ENCODE assay signal across 10 mouse cellular contexts in the genomic region with DNA sequence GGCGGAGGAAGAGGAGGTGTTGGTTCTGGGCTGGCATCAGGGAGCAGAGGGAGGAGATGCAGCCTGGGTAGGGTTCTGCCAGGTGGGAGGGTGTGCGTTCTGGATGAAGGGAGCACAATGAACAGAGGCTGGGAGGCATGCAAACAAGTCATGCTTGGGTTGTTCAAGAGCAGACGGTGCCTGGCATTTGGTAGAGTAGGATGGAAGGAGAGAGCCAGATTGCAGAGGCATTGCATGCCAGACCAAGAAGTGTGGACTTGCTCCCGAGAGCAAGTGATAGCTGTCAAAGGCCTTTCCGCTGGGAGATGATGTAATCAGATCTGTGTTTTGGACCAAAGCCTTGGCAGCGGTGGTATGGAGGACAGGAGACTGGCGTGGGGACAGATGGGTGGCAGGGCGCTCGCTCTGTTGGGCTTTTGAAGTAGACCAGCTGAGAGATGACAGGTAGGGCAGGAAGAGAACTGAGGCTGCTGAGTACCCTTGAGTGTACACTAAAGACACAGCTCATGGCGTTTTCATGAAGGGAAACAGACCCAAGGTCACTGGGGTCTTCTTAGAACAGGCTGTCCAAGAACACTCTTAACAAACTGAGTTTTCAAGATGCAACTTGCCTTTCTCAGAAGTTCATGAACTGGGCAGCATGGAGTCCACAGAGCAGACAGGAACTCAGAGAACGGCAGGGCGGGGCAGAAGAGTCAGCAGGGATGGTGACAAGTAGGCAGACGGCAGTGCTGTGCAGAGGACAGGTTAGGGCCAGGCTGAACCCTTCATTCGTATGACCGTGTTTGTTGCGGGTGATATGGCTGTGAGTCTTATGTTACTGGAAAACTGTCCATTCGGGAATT. TPM values are rescaled to one million over a fixed set of nuclear protein-coding genes. Genes with fewer than 3 reads are reported as not detected.
A peak's percentile ranks its signal among the peaks of the same experiment; 100 is the strongest.
DNase-seq lines count a peak whose midpoint lies in the region; ATAC-seq lines count a peak whose summit lies in the region.
"Had no signal": no experiment of that assay in that cellular context is flagged by ENCODE, and none has a peak within 500 bp of the region (broad histone marks: within the 10 kb centered on the region; RNA-seq: fewer than 3 reads in every experiment).

No protein-coding gene starts in this region.

- no peak overlapping the region for H3K4me2 ChIP-seq in forebrain, embryonic 14.5 days (ENCODE audit: low read length)
- H3K4me2 ChIP-seq in forebrain, embryonic 12.5 days, result no peak overlapping the region
- H3K4me2 ChIP-seq in hindbrain, embryonic 15.5 days, result no peak overlapping the region
- no peak overlapping the region for H3K4me2 ChIP-seq in midbrain, embryonic 15.5 days
- H3K4me2 ChIP-seq: embryonic facial prominence, embryonic 12.5 days; liver, embryonic 15.5 days had no signal

- H3K4me3 ChIP-seq in forebrain, embryonic 14.5 days (ENCODE audit: low read depth, low read length), result no peak overlapping the region
- H3K4me3 ChIP-seq in forebrain, embryonic 12.5 days (replicated peaks), result no peak overlapping the region
- no peak overlapping the region for H3K4me3 ChIP-seq in hindbrain, embryonic 15.5 days
- no peak overlapping the region for H3K4me3 ChIP-seq in midbrain, embryonic 15.5 days
- H3K4me3 ChIP-seq: embryonic facial prominence, embryonic 12.5 days; liver, embryonic 15.5 days had no signal

- H3K27ac ChIP-seq in forebrain, embryonic 14.5 days (ENCODE audit: low read depth, low read length), result no peak overlapping the region
- no peak overlapping the region for H3K27ac ChIP-seq in forebrain, embryonic 12.5 days
- H3K27ac ChIP-seq in hindbrain, embryonic 15.5 days (replicated peaks), result no peak overlapping the region
- no peak overlapping the region for H3K27ac ChIP-seq in midbrain, embryonic 15.5 days
- H3K27ac ChIP-seq: embryonic facial prominence, embryonic 12.5 days; liver, embryonic 15.5 days had no signal

- no peak for DNase-seq in forebrain, embryonic 14.5 days (ENCODE audit: low spot score)
- peak; percentile 48 for DNase-seq in 3T3-L1 (ENCODE audit: low read depth, low spot score)
- peak; percentile 79 to 82 for DNase-seq in cerebellum, postnatal 10 days
- DNase-seq in layer of hippocampus, postnatal 14 days (ENCODE audit: low spot score in 2 of 2), result peak; percentile 39 to 56
- no peak for DNase-seq in natural killer cell, adult 2 months (ENCODE audit: low spot score in 2 of 2)

- no peaks in the 10 kb centered on the region for H3K27me3 ChIP-seq in forebrain, embryonic 14.5 days (replicated peaks; ENCODE audit: control insufficient read depth, insufficient read depth, low read length)
- no peaks in the 10 kb centered on the region for H3K27me3 ChIP-seq in forebrain, embryonic 12.5 days
- no peaks in the 10 kb centered on the region for H3K27me3 ChIP-seq in hindbrain, embryonic 15.5 days
- no peaks in the 10 kb centered on the region for H3K27me3 ChIP-seq in midbrain, embryonic 15.5 days (replicated peaks)
- H3K27me3 ChIP-seq: embryonic facial prominence, embryonic 12.5 days; liver, embryonic 15.5 days had no signal

- 78% methylated on average over 17 of the region's 17 CpGs for WGBS in forebrain, embryonic 14.5 days
- 87% methylated on average over 17 of the region's 17 CpGs for WGBS in forebrain, embryonic 12.5 days
- 79% methylated on average over 17 of the region's 17 CpGs for WGBS in hindbrain, embryonic 15.5 days
- 78% methylated on average over 17 of the region's 17 CpGs for WGBS in midbrain, embryonic 15.5 days

- peaks cover 4% of the 10 kb centered on the region; the same call in 1 of the 2 replicates for H3K4me1 ChIP-seq in forebrain, embryonic 14.5 days (ENCODE audit: control insufficient read depth, insufficient read depth, low read length)
- peaks cover 6% of the 10 kb centered on the region; the same call in 1 of the 2 replicates for H3K4me1 ChIP-seq in forebrain, embryonic 12.5 days
- H3K4me1 ChIP-seq in hindbrain, embryonic 15.5 days (replicated peaks), result 0 out of 2 replicates have a peak, but pooled peaks cover 4% of the 10 kb centered on the region
- no peaks in the 10 kb centered on the region for H3K4me1 ChIP-seq in midbrain, embryonic 15.5 days
- H3K4me1 ChIP-seq: liver, embryonic 15.5 days had no signal

- ATAC-seq in forebrain, embryonic 14.5 days, result peak; percentile 37; the same call in 1 of the 2 replicates
- ATAC-seq in forebrain, embryonic 12.5 days (ENCODE audit: low FRiP score), result no peak
- peak; percentile 51; the same call in 1 of the 2 replicates for ATAC-seq in hindbrain, embryonic 15.5 days (ENCODE audit: low FRiP score, low read depth)
- ATAC-seq in midbrain, embryonic 15.5 days (replicated peaks), result no peak

- no peaks in the 10 kb centered on the region for H3K9me3 ChIP-seq in forebrain, embryonic 14.5 days (replicated peaks; ENCODE audit: control insufficient read depth, low read length)
- H3K9me3 ChIP-seq in forebrain, embryonic 12.5 days, result no peaks in the 10 kb centered on the region
- no peaks in the 10 kb centered on the region for H3K9me3 ChIP-seq in hindbrain, embryonic 15.5 days
- no peaks in the 10 kb centered on the region for H3K9me3 ChIP-seq in midbrain, embryonic 15.5 days
- H3K9me3 ChIP-seq: embryonic facial prominence, embryonic 12.5 days; liver, embryonic 15.5 days had no signal

- no peak overlapping the region for H3K9ac ChIP-seq in forebrain, embryonic 14.5 days (ENCODE audit: low read length)
- H3K9ac ChIP-seq in forebrain, embryonic 12.5 days, result no peak overlapping the region
- H3K9ac ChIP-seq in hindbrain, embryonic 15.5 days, result no peak overlapping the region
- H3K9ac ChIP-seq in midbrain, embryonic 15.5 days, result no peak overlapping the region
- H3K9ac ChIP-seq: embryonic facial prominence, embryonic 12.5 days; liver, embryonic 15.5 days had no signal

- no peaks in the 10 kb centered on the region for H3K36me3 ChIP-seq in forebrain, embryonic 14.5 days (ENCODE audit: control insufficient read depth, insufficient read depth, low read length)
- H3K36me3 ChIP-seq in forebrain, embryonic 12.5 days (replicated peaks), result no peaks in the 10 kb centered on the region
- no peaks in the 10 kb centered on the region for H3K36me3 ChIP-seq in hindbrain, embryonic 15.5 days
- H3K36me3 ChIP-seq in midbrain, embryonic 15.5 days (replicated peaks), result no peaks in the 10 kb centered on the region
- H3K36me3 ChIP-seq: embryonic facial prominence, embryonic 12.5 days; liver, embryonic 15.5 days had no signal

RNA-seq across cellular contexts. Expression of a gene that starts 16.4 kb away (rescaled TPM):
- polyA plus RNA-seq in forebrain, embryonic 14.5 days (2014; fragmentation: Nextera tagmentation; extraction: Ambion mirVana), result 4.9 and 5.9 TPM in 2 replicates
- polyA plus RNA-seq in forebrain, embryonic 12.5 days (2016; fragmentation: Nextera tagmentation; extraction: Ambion mirVana), result 20.0 and 23.6 TPM in 2 replicates
- 8.0 and 8.5 TPM in 2 replicates for polyA plus RNA-seq in hindbrain, embryonic 15.5 days (2015; fragmentation: Nextera tagmentation; extraction: Ambion mirVana)
- total RNA-seq in layer of hippocampus, postnatal 14 days (2021), result 10 to 100 TPM; 51.9 to 69.5 TPM
- 6.0 and 6.8 TPM in 2 replicates for polyA plus RNA-seq in midbrain, embryonic 15.5 days (2015; fragmentation: Nextera tagmentation; extraction: Ambion mirVana)

Comparison
In these comparisons a context has a peak if more than half of its experiments do, and no peak if none do; other contexts are left out.
1. ATAC-seq: peak in forebrain, embryonic 14.5 days (single experiment) and hindbrain, embryonic 15.5 days (single experiment); none in forebrain, embryonic 12.5 days (single experiment) and midbrain, embryonic 15.5 days (single experiment).
2. DNase-seq: peak in 3T3-L1 (single experiment), cerebellum, postnatal 10 days (2 of 2) and layer of hippocampus, postnatal 14 days (2 of 2); none in forebrain, embryonic 14.5 days (single experiment) and natural killer cell, adult 2 months (0 of 2).